Mouse (Mus musculus): ENCODE results near the gene Olfr1234. TPM values are rescaled to one million over a fixed set of nuclear protein-coding genes. Genes with fewer than 3 reads are reported as not detected.

The Olfr1234 gene
- not detected for total RNA-seq (2022)

- DNase-seq, result no peak
These were observed at the start of gene Olfr1234 for GRCm38 (mm10) chr2:89364765-89365164. Olfr1234 (minus strand) TSS chr2:89364865.

- no peak for DNase-seq
These were observed 44.9 kb upstream of the Olfr1234 start, which contains the start of gene Olfr1238 for GRCm38 (mm10) chr2:89409576-89409975. Olfr1238 (minus strand) TSS chr2:89409676.

- DNase-seq, result no peak
These were observed 36.2 kb upstream of the Olfr1234 start for GRCm38 (mm10) chr2:89400882-89401281.

- no peak for DNase-seq
These were observed 22.4 kb downstream of the Olfr1234 start, which contains the start of gene Olfr1233 for GRCm38 (mm10) chr2:89342298-89342697. Olfr1233 (minus strand) TSS chr2:89342398.

GRCm38 (mm10) chr2:89329575-89329974 lies 35.1 kb downstream of the Olfr1234 start, which contains the start of gene Olfr1232:
Olfr1232 (minus strand) TSS chr2:89329675.
- no peak for DNase-seq

Other genes with a start within 250 kb of the Olfr1234 start
- gene Olfr1221, start 247.6 kb downstream of the Olfr1234 start, total RNA-seq (2022), result not detected
- gene Olfr1222, start 231.8 kb downstream of the Olfr1234 start, total RNA-seq (2022), result not detected
- gene Olfr1223, start 213.3 kb downstream of the Olfr1234 start, total RNA-seq (2022), result not detected
- not detected for gene Olfr1224-ps1, start 200.8 kb downstream of the Olfr1234 start, total RNA-seq (2022)
- not detected for gene Olfr1225, start 190.2 kb downstream of the Olfr1234 start, total RNA-seq (2022)
- not detected for gene Olfr1226, start 164.8 kb downstream of the Olfr1234 start, total RNA-seq (2022)
- gene Olfr1228, start 110.8 kb downstream of the Olfr1234 start, total RNA-seq (2022), result not detected
- not detected for gene Olfr1229, start 76.9 kb downstream of the Olfr1234 start, total RNA-seq (2022)
- gene Olfr1230, start 67.6 kb downstream of the Olfr1234 start, total RNA-seq (2022), result not detected
- not detected for gene Olfr1231, start 57.8 kb downstream of the Olfr1234 start, total RNA-seq (2022)
- gene Olfr1232, start 35.2 kb downstream of the Olfr1234 start, total RNA-seq (2022), result not detected
- gene Olfr1233, start 22.5 kb downstream of the Olfr1234 start, total RNA-seq (2022), result not detected
- not detected for gene Olfr1238, start 44.8 kb upstream of the Olfr1234 start, total RNA-seq (2022)
- not detected for gene Olfr1239, start 55.5 kb upstream of the Olfr1234 start, total RNA-seq (2022)
- not detected for gene Olfr1240, start 78.1 kb upstream of the Olfr1234 start, total RNA-seq (2022)
- not detected for gene Olfr1241, start 122.3 kb upstream of the Olfr1234 start, total RNA-seq (2022)
- gene Olfr1242, start 133.5 kb upstream of the Olfr1234 start, total RNA-seq (2022), result not detected
- gene Olfr1243, start 166.6 kb upstream of the Olfr1234 start, total RNA-seq (2022), result not detected
- gene Olfr1245, start 213.6 kb upstream of the Olfr1234 start, total RNA-seq (2022), result not detected
- gene Olfr1246, start 228.3 kb upstream of the Olfr1234 start, total RNA-seq (2022), result not detected
- not detected for gene Olfr1247, start 249.3 kb upstream of the Olfr1234 start, total RNA-seq (2022)